ENCODE assay signal across 30 mouse cellular contexts in genomic region chr14:79961602-79962001, GRCm38 (mm10). TPM values are rescaled to one million over a fixed set of nuclear protein-coding genes. Genes with fewer than 3 reads are reported as not detected.
A peak's percentile ranks its signal among the peaks of the same experiment; 100 is the strongest.
DNase-seq lines count a peak whose midpoint lies in the region; ATAC-seq lines count a peak whose summit lies in the region.
"Had no signal": no experiment of that assay in that cellular context is flagged by ENCODE, and none has a peak within 500 bp of the region (broad histone marks: within the 10 kb centered on the region; RNA-seq: fewer than 3 reads in every experiment).

No protein-coding gene starts in this region.

- H3K27me3 ChIP-seq in forebrain, embryonic 14.5 days (replicated peaks; ENCODE audit: control insufficient read depth, insufficient read depth, low read length), result no peaks in the 10 kb centered on the region
- H3K27me3 ChIP-seq in forebrain, embryonic 10.5 days (ENCODE audit: poor library complexity, severe bottlenecking), result no peaks in the 10 kb centered on the region
- H3K27me3 ChIP-seq in midbrain, embryonic 13.5 days, result no peaks in the 10 kb centered on the region
- no peaks in the 10 kb centered on the region for H3K27me3 ChIP-seq in midbrain, embryonic 11.5 days (ENCODE audit: control insufficient read depth, insufficient read depth, low read length)
- no peaks in the 10 kb centered on the region for H3K27me3 ChIP-seq in hindbrain, embryonic 15.5 days
- H3K27me3 ChIP-seq in midbrain, embryonic 16.5 days (ENCODE audit: control insufficient read depth, insufficient read depth, low read depth, low read length), result no peaks in the 10 kb centered on the region
- H3K27me3 ChIP-seq: embryonic facial prominence, embryonic 12.5 days; forebrain, embryonic 12.5 days had no signal

- H3K4me3 ChIP-seq in forebrain, embryonic 14.5 days (ENCODE audit: low read depth, low read length), result no peak overlapping the region
- H3K4me3 ChIP-seq in forebrain, embryonic 10.5 days, result no peak overlapping the region
- H3K4me3 ChIP-seq in midbrain, embryonic 13.5 days (replicated peaks), result no peak overlapping the region
- no peak overlapping the region for H3K4me3 ChIP-seq in midbrain, embryonic 11.5 days (ENCODE audit: low read depth, low read length)
- H3K4me3 ChIP-seq in hindbrain, embryonic 15.5 days, result no peak overlapping the region
- H3K4me3 ChIP-seq in midbrain, embryonic 16.5 days (ENCODE audit: low read depth, low read length), result no peak overlapping the region
- H3K4me3 ChIP-seq: embryonic facial prominence, embryonic 12.5 days; erythroblast, embryonic 14.5 days; forebrain, embryonic 12.5 days; myocyte had no signal

- 0 out of 2 replicates have a peak, but pooled peaks have one; percentile 12 for ATAC-seq in forebrain, embryonic 14.5 days
- ATAC-seq in midbrain, embryonic 13.5 days, result peak; percentile 75
- ATAC-seq in midbrain, embryonic 11.5 days (ENCODE audit: low FRiP score), result no peak
- ATAC-seq in hindbrain, embryonic 15.5 days (ENCODE audit: low FRiP score, low read depth), result peak; percentile 51; the same call in 1 of the 2 replicates
- ATAC-seq in midbrain, embryonic 16.5 days, result peak; percentile 61; the same call in 1 of the 2 replicates

- no peak overlapping the region for H3K9ac ChIP-seq in forebrain, embryonic 14.5 days (ENCODE audit: low read length)
- H3K9ac ChIP-seq in midbrain, embryonic 13.5 days (replicated peaks), result no peak overlapping the region
- no peak overlapping the region for H3K9ac ChIP-seq in midbrain, embryonic 11.5 days (ENCODE audit: low read length)
- H3K9ac ChIP-seq in hindbrain, embryonic 15.5 days, result no peak overlapping the region
- H3K9ac ChIP-seq in midbrain, embryonic 16.5 days (ENCODE audit: low read depth, low read length), result no peak overlapping the region
- H3K9ac ChIP-seq: embryonic facial prominence, embryonic 12.5 days; forebrain, embryonic 12.5 days; liver, embryonic 14.5 days; lung, embryonic 14.5 days had no signal

- no peak overlapping the region for H3K4me2 ChIP-seq in forebrain, embryonic 14.5 days (ENCODE audit: low read length)
- H3K4me2 ChIP-seq in midbrain, embryonic 13.5 days (replicated peaks), result no peak overlapping the region
- no peak overlapping the region for H3K4me2 ChIP-seq in midbrain, embryonic 11.5 days
- no peak overlapping the region for H3K4me2 ChIP-seq in hindbrain, embryonic 15.5 days
- H3K4me2 ChIP-seq in midbrain, embryonic 16.5 days (ENCODE audit: low read length), result no peak overlapping the region
- H3K4me2 ChIP-seq: embryonic facial prominence, embryonic 12.5 days; forebrain, embryonic 12.5 days; heart, embryonic 11.5 days; lung, embryonic 14.5 days had no signal

- no peaks in the 10 kb centered on the region for H3K9me3 ChIP-seq in forebrain, embryonic 14.5 days (replicated peaks; ENCODE audit: control insufficient read depth, low read length)
- H3K9me3 ChIP-seq in forebrain, embryonic 10.5 days, result no peaks in the 10 kb centered on the region
- H3K9me3 ChIP-seq in midbrain, embryonic 13.5 days, result no peaks in the 10 kb centered on the region
- H3K9me3 ChIP-seq in midbrain, embryonic 11.5 days (ENCODE audit: control insufficient read depth, low read length), result no peaks in the 10 kb centered on the region
- H3K9me3 ChIP-seq in hindbrain, embryonic 15.5 days, result no peaks in the 10 kb centered on the region
- H3K9me3 ChIP-seq in midbrain, embryonic 16.5 days (replicated peaks; ENCODE audit: control insufficient read depth, low read length, poor library complexity, severe bottlenecking), result no peaks in the 10 kb centered on the region
- H3K9me3 ChIP-seq: embryonic facial prominence, embryonic 12.5 days; forebrain, embryonic 12.5 days had no signal

- no peaks in the 10 kb centered on the region for H3K36me3 ChIP-seq in forebrain, embryonic 14.5 days (ENCODE audit: control insufficient read depth, insufficient read depth, low read length)
- H3K36me3 ChIP-seq in forebrain, embryonic 10.5 days (replicated peaks), result no peaks in the 10 kb centered on the region
- no peaks in the 10 kb centered on the region for H3K36me3 ChIP-seq in midbrain, embryonic 13.5 days
- no peaks in the 10 kb centered on the region for H3K36me3 ChIP-seq in midbrain, embryonic 11.5 days (ENCODE audit: control insufficient read depth, insufficient read depth, low read length)
- H3K36me3 ChIP-seq in hindbrain, embryonic 15.5 days, result no peaks in the 10 kb centered on the region
- H3K36me3 ChIP-seq in midbrain, embryonic 16.5 days (ENCODE audit: control insufficient read depth, insufficient read depth, low read length), result no peaks in the 10 kb centered on the region
- H3K36me3 ChIP-seq: embryonic facial prominence, embryonic 12.5 days; forebrain, embryonic 12.5 days; G1E had no signal

- no peak for DNase-seq in forebrain, embryonic 14.5 days (ENCODE audit: low spot score)
- DNase-seq in forebrain, embryonic 10.5 days (ENCODE audit: extremely low spot score, low spot score), result no peak
- DNase-seq in midbrain, embryonic 11.5 days (ENCODE audit: low spot score, missing footprints), result no peak
- no peak for DNase-seq in kidney, adult 9 months
- DNase-seq in heart, adult 9 months (ENCODE audit: low spot score in 2 of 2), result no peak
- DNase-seq: adrenal gland, postnatal 10 days; cerebellum, adult 11 months; cerebellum, adult 9-10 months; cerebellum, postnatal 36 days; gastrocnemius, postnatal 25 days; heart, adult 11 months; heart, postnatal 36 days; kidney, adult 18-20 months; liver; lung, embryonic 14.5 days; lung, postnatal 14 days; right cerebral cortex, adult 18-20 months; spleen, adult 18-20 months; thymus, postnatal 14 days had no signal

- no peaks in the 10 kb centered on the region for H3K4me1 ChIP-seq in forebrain, embryonic 14.5 days (ENCODE audit: control insufficient read depth, insufficient read depth, low read length)
- peaks cover 3% of the 10 kb centered on the region; the same call in 1 of the 2 replicates for H3K4me1 ChIP-seq in forebrain, embryonic 10.5 days
- H3K4me1 ChIP-seq in midbrain, embryonic 13.5 days (replicated peaks), result peaks cover 19% of the 10 kb centered on the region
- H3K4me1 ChIP-seq in midbrain, embryonic 11.5 days (ENCODE audit: control insufficient read depth, insufficient read depth, low read length), result peaks cover 7% of the 10 kb centered on the region
- peaks cover 3% of the 10 kb centered on the region; the same call in 1 of the 2 replicates for H3K4me1 ChIP-seq in hindbrain, embryonic 15.5 days (replicated peaks)
- H3K4me1 ChIP-seq in midbrain, embryonic 16.5 days (ENCODE audit: control insufficient read depth, insufficient read depth, low read length), result peaks cover 9% of the 10 kb centered on the region
- H3K4me1 ChIP-seq: embryonic facial prominence, embryonic 12.5 days had no signal

- H3K27ac ChIP-seq in forebrain, embryonic 14.5 days (ENCODE audit: low read depth, low read length), result no peak overlapping the region
- H3K27ac ChIP-seq in forebrain, embryonic 10.5 days, result no peak overlapping the region
- peak overlapping the region; percentile 79; the same call in 1 of the 2 replicates for H3K27ac ChIP-seq in midbrain, embryonic 13.5 days
- no peak overlapping the region for H3K27ac ChIP-seq in midbrain, embryonic 11.5 days (ENCODE audit: low read depth, low read length)
- H3K27ac ChIP-seq in hindbrain, embryonic 15.5 days (replicated peaks), result 0 out of 2 replicates have a peak overlapping the region, but pooled peaks have one; percentile 46
- peak overlapping the region; percentile 76 for H3K27ac ChIP-seq in midbrain, embryonic 16.5 days (ENCODE audit: low read length)
- H3K27ac ChIP-seq: embryonic facial prominence, embryonic 12.5 days; liver, embryonic 14.5 days had no signal

- 73% methylated on average over 2 of the region's 2 CpGs for WGBS in forebrain, embryonic 14.5 days
- WGBS in forebrain, embryonic 10.5 days, result 94% methylated on average over 2 of the region's 2 CpGs
- WGBS in midbrain, embryonic 13.5 days, result 62% methylated on average over 2 of the region's 2 CpGs
- 81% methylated on average over 2 of the region's 2 CpGs for WGBS in midbrain, embryonic 11.5 days
- 49% methylated on average over 2 of the region's 2 CpGs for WGBS in hindbrain, embryonic 15.5 days
- 63% methylated on average over 2 of the region's 2 CpGs for WGBS in midbrain, embryonic 16.5 days

RNA-seq across cellular contexts. Expression of gene Olfm4, which starts 22.3 kb away (rescaled TPM):
- polyA plus RNA-seq in forebrain, embryonic 14.5 days (2014; fragmentation: Nextera tagmentation; extraction: Ambion mirVana), result 1.3 and 2.1 TPM in 2 replicates
- polyA plus RNA-seq in forebrain, embryonic 10.5 days (2016; fragmentation: Nextera tagmentation; extraction: Ambion mirVana), result 0.16 TPM in 1 of 2 replicates, not detected in the other
- 0.66 and 0.96 TPM in 2 replicates for polyA plus RNA-seq in midbrain, embryonic 13.5 days (2015; fragmentation: Nextera tagmentation; extraction: Ambion mirVana)
- polyA plus RNA-seq in midbrain, embryonic 11.5 days (2014; fragmentation: Nextera tagmentation; extraction: Ambion mirVana), result 0.33 and 0.46 TPM in 2 replicates
- 0.93 and 1.1 TPM in 2 replicates for polyA plus RNA-seq in hindbrain, embryonic 15.5 days (2015; fragmentation: Nextera tagmentation; extraction: Ambion mirVana)
- polyA plus RNA-seq in midbrain, embryonic 16.5 days (2015; fragmentation: Nextera tagmentation; extraction: Ambion mirVana), result 1.0 and 1.6 TPM in 2 replicates
- polyA plus RNA-seq: erythroblast, embryonic 14.5 days; G1E; myocyte; urinary bladder, adult 2 months had no signal

Comparison
In these comparisons a context has a peak if more than half of its experiments do, and no peak if none do; other contexts are left out.
1. H3K27ac ChIP-seq: peak in midbrain, embryonic 13.5 days (single experiment), hindbrain, embryonic 15.5 days (single experiment) and midbrain, embryonic 16.5 days (single experiment); none in forebrain, embryonic 14.5 days (single experiment), forebrain, embryonic 10.5 days (single experiment) and midbrain, embryonic 11.5 days (single experiment).